Mouse (Mus musculus) forebrain, embryonic 15.5 days (tissue): Measurements from ENCODE around the gene Lsm14a. TPM values are rescaled to one million over a fixed set of nuclear protein-coding genes. Genes with fewer than 3 reads are reported as not detected.
"Not testable (repeated sequence)": the region's sequence is repeated elsewhere in the genome, so short reads cannot be mapped to it uniquely, and the experiment has no call there.

Experiments
- ATAC-seq: fragments of 200-750 bp; cut with Nextera tagmentation; replicated peaks from 2 replicates; pipeline ENCODE4 v1.8.0; 2017; ENCODE audit warnings: mild to moderate bottlenecking, moderate TSS enrichment, moderate library complexity
- H3K27ac ChIP-seq: fragments of 300-500 bp; sonication (generic); replicated peaks from 2 replicates; pipeline ENCODE4 v1.5.1; 2015; ENCODE audit warnings: mild to moderate bottlenecking, inconsistent platforms
- H3K27me3 ChIP-seq: fragments of 300-500 bp; sonication (generic); 2 replicates; pipeline ENCODE4 v1.6.1; 2015; ENCODE audit warnings: inconsistent platforms
- H3K36me3 ChIP-seq: fragments of 300-500 bp; sonication (generic); 2 replicates; pipeline ENCODE4 v1.6.1; 2015; ENCODE audit warnings: mild to moderate bottlenecking, inconsistent platforms
- H3K4me1 ChIP-seq: fragments of 300-500 bp; sonication (generic); 2 replicates; pipeline ENCODE4 v1.6.1; 2015; ENCODE audit warnings: inconsistent platforms
- H3K4me2 ChIP-seq: fragments of 300-500 bp; sonication (generic); replicated peaks from 2 replicates; pipeline ENCODE4 v1.6.1; 2015; ENCODE audit warnings: mild to moderate bottlenecking, inconsistent platforms
- H3K4me3 ChIP-seq: fragments of 300-500 bp; sonication (generic); 2 replicates; pipeline ENCODE4 v1.5.1; 2015; ENCODE audit warnings: mild to moderate bottlenecking, inconsistent platforms
- H3K9ac ChIP-seq: fragments of 300-500 bp; sonication (generic); replicated peaks from 2 replicates; pipeline ENCODE4 v1.6.1; 2015; ENCODE audit warnings: mild to moderate bottlenecking, inconsistent platforms
- H3K9me3 ChIP-seq: fragments of 300-500 bp; sonication (generic); 2 replicates; pipeline ENCODE4 v1.6.1; 2016; ENCODE audit warnings: inconsistent platforms
- WGBS: fragments of 180-500 bp; shearing (Covaris S2); methylation state at CpG from one replicate; pipeline ENCODE4 v1.1.7; 2015; ENCODE audit warnings: mixed read lengths; 5-methylcytosine and 5-hydroxymethylcytosine counted together
- polyA plus RNA-seq: library from polyadenylated mRNA; unstranded; fragments of >200 nt; fragmentation: Nextera tagmentation; extraction: Ambion mirVana; gene quantifications from 2 replicates; pipeline ENCODE4 v1.2.1, GENCODE M21; 2015

Lsm14a gene
- polyA plus RNA-seq, 1 experiment from 2014 or later: 76.7 TPM

DNA sequence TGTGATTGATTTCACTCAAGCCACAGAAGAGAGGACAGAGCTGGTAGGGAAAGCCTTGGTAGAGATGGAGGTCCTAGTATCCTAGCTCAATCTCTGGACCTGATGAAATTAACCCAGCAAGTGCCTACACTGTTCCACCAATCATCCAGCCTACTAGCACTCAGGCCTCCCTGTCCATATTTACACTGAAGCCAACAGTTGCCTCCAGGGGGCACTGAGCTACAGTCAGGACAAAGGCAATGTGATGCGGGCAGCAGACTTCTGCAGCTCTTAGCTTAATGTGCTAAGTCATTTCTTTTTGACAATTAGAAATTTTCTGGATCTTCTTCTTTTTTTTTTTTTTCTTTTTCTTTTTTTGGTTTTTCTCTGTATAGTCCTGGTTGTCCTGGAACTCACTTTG lies 41.1 kb downstream of the Lsm14a start:
- Histone ChIP-seq H3K4me2 (no peak overlapping the region), H3K9me3 (no peaks in the 10 kb centered on the region), H3K36me3 (peaks cover 69% of the 10 kb centered on the region), H3K9ac (no peak overlapping the region), H3K27me3 (no peaks in the 10 kb centered on the region), H3K4me3 (no peak overlapping the region), H3K27ac (no peak overlapping the region), H3K4me1 (no peaks in the 10 kb centered on the region)
- WGBS: 92% methylated on average over 1 of the region's 1 CpGs
- no peak for ATAC-seq

DNA sequence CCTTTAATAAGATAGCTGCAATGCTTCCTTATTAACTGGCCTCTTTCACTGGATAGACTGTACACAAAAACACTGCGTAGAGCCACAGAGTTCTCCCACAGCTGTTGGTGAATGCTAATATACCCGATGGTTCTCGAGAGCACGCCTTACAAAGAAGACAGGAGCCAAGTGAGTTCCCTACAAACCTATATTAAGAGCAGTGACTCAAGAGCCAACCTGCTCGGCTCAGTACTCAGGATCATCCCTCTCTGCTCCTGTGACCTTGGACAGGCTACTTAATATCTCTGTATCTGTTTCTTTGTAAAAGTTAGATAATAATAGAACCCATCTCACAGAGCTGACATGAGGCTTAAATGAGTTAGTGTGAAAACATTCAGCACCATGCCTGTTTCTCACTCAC lies 42.9 kb downstream of the Lsm14a start:
- no peak for ATAC-seq
- 91% methylated on average over 5 of the region's 5 CpGs for WGBS
- peaks cover 76% of the 10 kb centered on the region for H3K36me3 ChIP-seq

DNA sequence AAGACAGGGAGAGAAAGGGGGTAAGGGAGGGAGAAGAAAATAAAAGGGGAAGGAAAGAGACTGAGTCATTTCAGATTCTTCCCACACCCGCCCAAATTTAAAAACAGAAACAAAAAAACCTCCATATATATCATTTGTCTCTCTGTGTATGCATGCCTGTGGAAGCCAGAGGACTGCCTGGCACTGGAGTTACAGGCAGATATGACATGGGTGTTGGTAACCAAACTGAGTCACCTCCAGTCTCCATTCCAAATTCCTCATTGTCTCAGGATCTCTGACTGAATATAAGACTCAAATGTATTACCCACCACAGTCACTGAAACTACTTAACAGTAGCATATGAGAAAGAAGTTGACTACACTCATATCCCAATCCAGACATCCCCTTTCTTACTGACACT lies 45.1 kb downstream of the Lsm14a start:
- Histone ChIP-seq H3K27ac (no peak overlapping the region), H3K4me3 (no peak overlapping the region), H3K4me2 (no peak overlapping the region), H3K4me1 (no peaks in the 10 kb centered on the region), H3K9me3 (no peaks in the 10 kb centered on the region), H3K36me3 (peaks cover 78% of the 10 kb centered on the region), H3K27me3 (no peaks in the 10 kb centered on the region), H3K9ac (no peak overlapping the region)
- ATAC-seq: no peak
- 94% methylated on average over 1 of the region's 1 CpGs for WGBS

More for the DNA sequence above, 42.9 kb downstream of the Lsm14a start:
- Histone ChIP-seq H3K27ac (no peak overlapping the region), H3K9ac (no peak overlapping the region), H3K4me2 (no peak overlapping the region), H3K4me3 (no peak overlapping the region), H3K4me1 (no peaks in the 10 kb centered on the region), H3K27me3 (no peaks in the 10 kb centered on the region), H3K9me3 (no peaks in the 10 kb centered on the region)

DNA sequence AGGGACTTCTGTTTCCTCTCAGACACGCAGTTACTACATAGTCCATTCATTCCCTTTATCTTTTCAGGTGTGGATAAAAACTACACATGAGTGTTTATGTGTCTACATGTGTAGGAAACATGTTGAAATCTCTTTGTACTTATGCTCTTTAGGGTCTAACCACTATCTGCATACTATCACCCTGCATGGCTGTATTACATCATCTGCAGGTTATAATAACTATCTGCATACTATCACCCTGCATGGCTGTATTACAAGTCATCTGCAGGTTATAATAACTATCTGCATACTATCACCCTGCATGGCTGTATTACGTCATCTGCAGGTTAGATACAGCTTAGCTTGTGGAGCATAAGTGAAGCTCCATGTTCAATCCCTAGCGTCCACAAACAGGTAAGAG lies 46.1 kb downstream of the Lsm14a start:
- H3K27ac ChIP-seq: no peak overlapping the region
- peaks cover 78% of the 10 kb centered on the region for H3K36me3 ChIP-seq
- WGBS: 93% methylated on average over 3 of the region's 3 CpGs
- no peaks in the 10 kb centered on the region for H3K4me1 ChIP-seq
- no peaks in the 10 kb centered on the region for H3K9me3 ChIP-seq
- H3K4me3 ChIP-seq: no peak overlapping the region
- ATAC-seq: no peak
- no peaks in the 10 kb centered on the region for H3K27me3 ChIP-seq
- H3K4me2 ChIP-seq: no peak overlapping the region
- no peak overlapping the region for H3K9ac ChIP-seq

DNA sequence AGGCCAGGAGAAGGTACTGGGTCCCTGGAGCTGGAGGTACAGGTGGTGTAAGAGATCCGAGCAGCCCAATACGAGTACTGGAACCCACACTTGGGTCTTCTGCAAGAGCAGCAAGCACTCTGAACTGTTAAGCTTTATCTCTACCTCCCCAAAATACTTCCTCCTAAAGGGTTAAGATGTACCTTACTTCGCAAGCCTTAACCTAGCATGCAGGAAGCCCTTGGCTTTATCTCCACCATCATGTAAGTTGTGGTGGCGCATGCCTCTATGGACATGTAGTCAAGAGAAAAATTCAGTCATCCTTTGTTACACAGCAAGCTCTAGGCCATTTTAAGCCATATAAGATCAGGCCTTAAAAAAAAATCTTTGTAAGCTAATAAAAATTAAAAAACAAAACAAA lies 46.6 kb downstream of the Lsm14a start:
- no peaks in the 10 kb centered on the region for H3K27me3 ChIP-seq
- ATAC-seq: no peak
- no peak overlapping the region for H3K9ac ChIP-seq
- no peak overlapping the region for H3K4me3 ChIP-seq
- WGBS: 97% methylated on average over 4 of the region's 4 CpGs
- H3K27ac ChIP-seq: no peak overlapping the region
- H3K9me3 ChIP-seq: no peaks in the 10 kb centered on the region
- no peak overlapping the region for H3K4me2 ChIP-seq
- H3K4me1 ChIP-seq: no peaks in the 10 kb centered on the region
- peaks cover 74% of the 10 kb centered on the region for H3K36me3 ChIP-seq

DNA sequence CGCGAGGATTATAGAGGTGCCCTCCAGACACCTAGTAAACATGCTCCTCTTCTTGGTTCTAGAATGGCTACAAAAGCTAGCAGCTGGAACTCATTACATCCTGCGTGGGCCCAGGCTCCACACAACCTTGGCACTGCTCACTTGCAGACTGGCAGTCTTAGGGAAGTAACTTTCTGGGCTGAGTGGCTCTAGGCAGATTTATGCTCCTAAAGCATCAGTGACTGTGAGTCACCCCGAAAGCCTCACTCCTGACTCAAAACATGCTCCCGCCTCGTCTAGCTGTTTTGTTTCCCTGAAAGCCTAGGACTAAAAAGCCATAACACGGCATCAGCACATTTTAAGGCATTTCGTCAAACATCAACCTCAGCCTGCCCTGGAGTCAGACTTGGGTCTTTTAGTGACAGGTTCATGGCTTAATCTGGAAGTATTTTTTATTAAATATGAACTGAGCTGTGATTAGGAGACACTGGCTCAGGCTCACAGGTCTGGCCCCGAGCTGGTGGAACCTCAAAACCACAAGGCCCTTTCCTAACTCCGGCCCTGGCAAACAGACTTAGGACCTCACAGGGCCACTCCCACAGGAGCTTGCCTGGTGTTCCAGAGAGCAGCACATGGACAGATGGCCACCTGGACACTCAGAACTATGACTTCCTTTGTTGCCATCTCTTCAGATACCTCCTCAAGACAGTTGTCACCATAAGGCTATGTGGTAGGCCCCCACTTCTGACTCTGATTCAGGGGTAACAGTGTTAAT lies 50.9 kb downstream of the Lsm14a start:
- 94% methylated on average over 10 of the region's 10 CpGs for WGBS
- H3K36me3 ChIP-seq: peaks cover 39% of the 10 kb centered on the region
- H3K9me3 ChIP-seq: no peaks in the 10 kb centered on the region
- H3K27ac ChIP-seq: no peak overlapping the region
- no peaks in the 10 kb centered on the region for H3K4me1 ChIP-seq
- ATAC-seq: no peak
- no peak overlapping the region for H3K4me3 ChIP-seq
- H3K9ac ChIP-seq: no peak overlapping the region
- H3K4me2 ChIP-seq: no peak overlapping the region
- H3K27me3 ChIP-seq: no peaks in the 10 kb centered on the region

DNA sequence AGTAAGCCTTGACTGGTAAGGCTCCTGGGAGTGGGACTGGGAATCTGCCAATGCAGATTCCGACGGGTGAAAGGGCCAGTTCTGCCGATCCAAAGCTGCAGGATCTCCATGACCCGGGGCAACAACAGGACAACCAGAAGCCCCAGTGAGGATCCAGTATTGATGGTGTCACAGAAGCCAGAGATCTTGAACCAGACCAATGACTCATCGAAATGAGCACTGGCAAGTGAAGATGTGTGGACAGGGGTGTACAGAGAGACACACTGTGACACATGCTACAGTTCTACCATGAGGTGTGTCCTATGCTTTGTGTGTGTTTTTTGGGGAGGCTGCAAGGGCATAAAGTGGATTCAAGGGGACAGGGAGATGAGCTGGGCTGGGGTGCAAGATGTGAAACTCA lies 52.3 kb downstream of the Lsm14a start:
- H3K36me3 ChIP-seq: peaks cover 29% of the 10 kb centered on the region
- H3K4me2 ChIP-seq: no peak overlapping the region
- 93% methylated on average over 5 of the region's 5 CpGs for WGBS
- ATAC-seq: no peak
- H3K4me1 ChIP-seq: no peaks in the 10 kb centered on the region
- H3K4me3 ChIP-seq: no peak overlapping the region
- no peak overlapping the region for H3K27ac ChIP-seq
- no peak overlapping the region for H3K9ac ChIP-seq
- H3K9me3 ChIP-seq: 0 out of 2 replicates have a peak, but pooled peaks cover 3% of the 10 kb centered on the region
- no peaks in the 10 kb centered on the region for H3K27me3 ChIP-seq

DNA sequence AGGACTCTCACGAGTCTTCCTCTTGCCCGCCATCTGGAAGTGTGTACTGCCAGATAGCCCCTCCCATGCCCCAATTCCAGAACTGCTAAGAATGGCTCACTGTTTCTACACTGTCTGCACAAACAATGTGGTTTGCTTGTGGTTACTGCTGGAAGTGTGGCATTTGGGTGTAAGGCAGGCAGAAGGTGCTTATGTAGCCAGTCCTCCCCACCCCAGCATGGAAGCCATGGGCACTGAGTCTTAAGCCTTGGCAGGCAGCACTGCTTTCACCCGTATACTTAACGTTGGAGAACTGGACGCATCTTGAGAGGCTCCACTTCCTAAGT lies 54.0 kb downstream of the Lsm14a start:
- H3K9ac ChIP-seq: no peak overlapping the region
- H3K9me3 ChIP-seq: 0 out of 2 replicates have a peak, but pooled peaks cover 3% of the 10 kb centered on the region
- no peak overlapping the region for H3K27ac ChIP-seq
- no peak overlapping the region for H3K4me2 ChIP-seq
- no peaks in the 10 kb centered on the region for H3K4me1 ChIP-seq
- H3K27me3 ChIP-seq: no peaks in the 10 kb centered on the region
- peaks cover 20% of the 10 kb centered on the region for H3K36me3 ChIP-seq
- ATAC-seq: no peak
- 89% methylated on average over 5 of the region's 5 CpGs for WGBS
- no peak overlapping the region for H3K4me3 ChIP-seq

DNA sequence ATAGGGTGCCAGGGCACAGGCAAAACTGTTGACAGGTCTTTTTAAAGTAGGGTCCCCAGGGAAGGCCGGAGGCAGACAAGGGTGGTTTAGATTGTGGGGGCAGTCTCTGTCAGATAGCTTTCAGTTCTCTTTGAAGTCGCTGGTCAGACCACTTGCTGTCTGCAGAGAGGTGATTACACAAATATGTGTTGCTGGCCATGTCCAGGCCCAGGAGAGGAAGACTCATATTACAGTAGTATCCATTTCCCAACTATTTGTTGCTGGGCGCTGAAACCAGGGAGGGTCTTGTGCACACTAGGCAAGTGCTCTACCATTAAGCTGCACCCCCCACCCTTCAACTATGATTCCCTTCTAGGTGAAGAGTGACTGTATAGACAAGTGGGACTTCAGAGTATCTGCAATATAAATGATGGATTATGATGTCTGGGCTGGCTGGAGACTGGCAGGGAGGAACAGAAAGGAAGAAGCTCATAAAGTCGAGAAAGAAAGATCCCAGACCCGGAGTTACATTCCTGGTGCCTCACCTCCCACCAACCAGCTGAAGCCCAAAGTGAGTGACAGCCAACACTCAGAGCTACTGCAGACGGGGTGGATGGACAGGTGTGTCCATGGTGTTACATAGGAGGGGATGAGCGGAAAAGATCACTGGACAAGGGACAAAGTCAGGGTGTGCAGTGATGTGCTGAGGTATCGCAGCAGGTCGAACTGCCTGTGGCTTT lies 54.5 kb downstream of the Lsm14a start:
- 85% methylated on average over 9 of the region's 9 CpGs for WGBS

DNA sequence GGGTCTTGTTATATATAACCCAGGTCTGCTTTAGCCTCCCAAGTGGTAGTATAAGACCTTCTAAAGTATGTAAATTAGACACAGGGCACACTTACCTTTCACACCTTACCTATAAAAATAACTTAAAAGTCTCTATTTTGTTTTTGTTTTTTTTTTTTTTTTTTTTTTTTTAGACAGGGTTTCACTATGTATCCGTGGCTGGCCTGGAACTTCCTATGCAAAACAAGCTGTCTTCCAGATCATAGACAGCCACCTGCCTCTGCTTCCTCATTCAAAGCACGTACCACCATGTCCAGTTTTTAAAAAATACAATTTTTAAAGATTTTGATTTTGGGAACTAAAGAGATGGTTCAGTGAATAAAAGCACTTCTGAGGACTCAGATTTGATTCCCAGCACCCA lies 55.8 kb downstream of the Lsm14a start:
- H3K4me1 ChIP-seq: no peaks in the 10 kb centered on the region
- H3K9ac ChIP-seq: no peak overlapping the region
- no peak overlapping the region for H3K4me2 ChIP-seq
- 96% methylated on average over 2 of the region's 2 CpGs for WGBS
- H3K27me3 ChIP-seq: no peaks in the 10 kb centered on the region
- H3K4me3 ChIP-seq: no peak overlapping the region
- ATAC-seq: no peak
- H3K36me3 ChIP-seq: peaks cover 2% of the 10 kb centered on the region
- H3K9me3 ChIP-seq: 0 out of 2 replicates have a peak, but pooled peaks cover 3% of the 10 kb centered on the region
- H3K27ac ChIP-seq: no peak overlapping the region

More for the DNA sequence above, 54.5 kb downstream of the Lsm14a start:
- ATAC-seq: no peak
- Histone ChIP-seq H3K4me1 (no peaks in the 10 kb centered on the region), H3K27ac (no peak overlapping the region), H3K4me3 (no peak overlapping the region), H3K4me2 (no peak overlapping the region), H3K36me3 (peaks cover 16% of the 10 kb centered on the region), H3K9ac (no peak overlapping the region), H3K27me3 (no peaks in the 10 kb centered on the region), H3K9me3 (0 out of 2 replicates have a peak, but pooled peaks cover 3% of the 10 kb centered on the region)

DNA sequence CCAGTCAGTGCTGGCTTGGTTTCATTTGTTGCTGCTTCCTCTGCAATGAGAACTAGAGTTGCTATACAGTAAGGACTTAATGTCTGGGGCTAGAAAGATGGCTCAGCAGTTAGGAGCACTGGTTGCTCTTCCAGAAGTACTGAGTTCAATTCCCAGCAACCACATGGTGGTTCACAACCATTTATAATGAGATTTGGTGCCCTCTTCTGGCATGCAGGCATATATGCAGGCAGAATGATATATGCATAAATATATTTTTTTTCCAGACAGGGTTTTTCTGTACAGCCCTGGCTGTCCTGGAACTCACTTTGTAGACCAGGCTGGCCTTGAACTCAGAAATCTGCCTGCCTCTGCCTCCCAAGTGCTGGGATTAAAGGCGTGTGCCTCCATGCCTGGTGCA lies 56.6 kb downstream of the Lsm14a start:
- H3K9ac ChIP-seq, H3K4me1 ChIP-seq, ATAC-seq, H3K27ac ChIP-seq, H3K36me3 ChIP-seq, H3K9me3 ChIP-seq, H3K27me3 ChIP-seq, H3K4me3 ChIP-seq, H3K4me2 ChIP-seq: not testable (repeated sequence)
- 93% methylated on average over 1 of the region's 1 CpGs for WGBS

DNA sequence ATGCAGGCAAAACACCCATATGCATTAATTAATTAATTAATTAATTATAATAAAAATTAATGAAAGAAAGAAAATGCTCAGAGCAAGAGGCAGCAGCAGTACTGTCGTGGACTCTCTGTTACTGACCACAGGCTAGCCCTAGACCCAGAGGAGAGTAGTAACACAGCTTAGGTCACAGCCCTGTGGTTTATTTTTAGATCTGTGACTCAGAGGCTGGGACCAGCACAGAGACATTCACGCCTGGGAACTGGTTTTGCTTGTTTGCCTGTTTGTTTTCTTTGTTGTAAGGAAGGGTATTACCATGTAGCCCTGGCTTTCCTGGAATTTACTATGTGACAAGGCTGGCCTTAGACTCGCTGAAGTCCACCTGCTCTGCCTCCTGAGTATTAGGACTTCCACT lies 65.6 kb downstream of the Lsm14a start:
- H3K4me1 ChIP-seq: no peaks in the 10 kb centered on the region
- ATAC-seq: no peak
- no peaks in the 10 kb centered on the region for H3K36me3 ChIP-seq
- 69% methylated on average over 3 of the region's 3 CpGs for WGBS
- H3K27me3 ChIP-seq: no peaks in the 10 kb centered on the region
- no peaks in the 10 kb centered on the region for H3K9me3 ChIP-seq
- H3K9ac ChIP-seq: no peak overlapping the region
- no peak overlapping the region for H3K4me3 ChIP-seq
- H3K4me2 ChIP-seq: no peak overlapping the region
- no peak overlapping the region for H3K27ac ChIP-seq
